Mouse (Mus musculus) v-Abl transformed pro-B cells (cell line): ENCODE data around the gene Cd40.

Source experiments
- in situ Hi-C, 2 experiments: fragments of 400-800 bp; cut with MboI; formaldehyde crosslinking; loops; one replicate each; pipeline ENCODE4 v1.15.1; 2025; ENCODE audit not compliant: unreplicated experiment in 2 of 2

Cd40 gene

DNA sequence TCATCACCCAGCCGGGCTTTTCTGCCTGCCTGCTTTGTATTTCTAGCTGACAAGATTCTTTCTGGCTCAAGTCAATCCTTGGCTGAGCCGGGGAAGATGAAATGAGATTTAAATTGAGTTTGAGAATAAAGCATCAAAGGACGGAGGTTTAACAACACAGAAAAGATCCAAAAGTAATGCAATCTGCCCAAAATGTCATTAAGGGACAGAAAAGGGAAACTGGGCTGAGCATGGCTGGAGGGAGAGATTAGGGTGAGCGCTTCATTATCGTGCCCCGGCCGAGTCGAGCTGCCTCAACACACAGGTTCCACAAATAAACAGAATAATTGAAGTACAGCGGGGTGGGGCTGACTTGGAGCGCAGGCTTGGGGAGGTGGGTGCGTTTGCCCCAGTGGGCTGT lies 3.9 kb upstream of the Cd40 start:
- in situ Hi-C loops, result loop anchor here in 1 of 2 experiments (25.0 kb wide), 1 partner anchor 1036 kb away; no protein-coding TSS in a partner anchor

DNA sequence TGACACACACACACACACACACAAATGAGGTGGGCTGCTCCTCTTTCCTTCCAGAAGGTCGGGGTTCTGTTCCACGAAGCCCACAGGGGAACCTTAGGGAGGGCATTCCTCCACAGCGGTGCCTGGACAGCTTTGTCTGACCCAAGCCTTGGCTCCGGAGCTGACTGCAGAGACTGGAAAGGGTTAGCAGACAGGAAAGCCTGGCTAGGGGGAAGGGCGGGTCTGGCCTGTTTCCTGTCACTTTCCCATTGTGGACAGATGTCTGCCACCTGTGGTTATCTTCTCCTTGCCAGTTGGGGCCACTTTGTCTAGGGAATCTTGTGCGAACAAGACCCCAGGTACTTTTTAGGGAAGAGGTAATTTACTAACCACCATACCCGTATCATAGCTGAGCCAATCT lies 478 bp downstream of the Cd40 start:
- in situ Hi-C loops, result loop anchor here in 1 of 2 experiments (25.0 kb wide), 1 partner anchor 1031 kb away; no protein-coding TSS in a partner anchor

DNA sequence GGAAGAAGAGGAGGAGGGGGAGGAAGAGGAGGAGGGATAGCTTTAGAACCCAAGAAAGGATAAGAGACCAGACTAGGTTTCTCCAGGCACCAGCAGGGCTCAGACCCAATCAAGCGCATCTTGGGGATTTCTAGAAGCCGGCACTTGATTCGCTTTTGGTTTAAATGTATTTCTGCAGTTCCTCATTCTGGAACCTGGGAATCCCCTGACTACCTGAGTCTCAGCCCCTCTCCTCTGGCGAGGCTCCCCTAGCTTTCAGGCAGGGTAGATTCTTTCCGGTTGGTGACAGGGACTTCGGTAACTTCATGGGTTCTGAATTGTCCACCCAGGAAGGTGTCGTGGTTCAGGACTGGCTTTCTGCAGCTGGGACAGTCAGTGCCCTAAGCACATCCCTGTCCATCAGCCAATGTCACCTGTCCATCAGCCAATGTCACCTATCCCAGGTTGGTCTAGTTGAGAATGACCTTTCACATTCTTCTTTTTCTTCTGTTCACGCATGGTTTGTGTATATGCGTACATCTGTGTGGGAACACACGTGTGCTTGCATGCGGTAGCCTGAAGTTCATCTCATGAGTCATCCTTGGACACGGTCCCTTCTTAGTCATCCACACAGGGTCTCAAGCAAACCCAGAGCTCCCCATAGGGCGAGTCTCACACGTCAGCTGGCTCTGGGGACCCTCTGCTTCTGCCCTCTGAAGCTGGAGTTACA lies 1.1 kb downstream of the Cd40 start:
- in situ Hi-C loops, result loop anchor here in 1 of 2 experiments (25.0 kb wide), 1 partner anchor 1031 kb away; no protein-coding TSS in a partner anchor

DNA sequence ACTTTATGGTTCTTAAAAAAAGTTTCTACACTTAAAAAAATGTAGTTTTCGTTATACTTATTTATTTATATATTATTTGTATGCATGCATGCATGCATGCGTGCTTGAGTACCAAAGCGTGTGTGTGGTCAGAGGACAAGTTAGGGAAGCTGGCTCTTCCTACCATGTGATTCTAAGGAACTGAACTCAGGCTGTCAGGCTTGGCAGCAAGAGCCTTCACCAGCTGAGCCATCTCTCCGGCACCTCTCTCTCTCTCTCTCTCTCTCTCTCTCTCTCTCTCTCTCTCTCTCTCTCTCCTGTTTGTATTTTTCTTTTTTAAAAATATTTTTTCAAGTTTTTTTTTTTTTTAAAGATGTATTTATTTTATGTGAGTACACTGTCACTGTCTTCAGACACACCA lies 4.5 kb downstream of the Cd40 start:
- in situ Hi-C loops, result loop anchor here in 1 of 2 experiments (25.0 kb wide), 1 partner anchor 1027 kb away; no protein-coding TSS in a partner anchor

DNA sequence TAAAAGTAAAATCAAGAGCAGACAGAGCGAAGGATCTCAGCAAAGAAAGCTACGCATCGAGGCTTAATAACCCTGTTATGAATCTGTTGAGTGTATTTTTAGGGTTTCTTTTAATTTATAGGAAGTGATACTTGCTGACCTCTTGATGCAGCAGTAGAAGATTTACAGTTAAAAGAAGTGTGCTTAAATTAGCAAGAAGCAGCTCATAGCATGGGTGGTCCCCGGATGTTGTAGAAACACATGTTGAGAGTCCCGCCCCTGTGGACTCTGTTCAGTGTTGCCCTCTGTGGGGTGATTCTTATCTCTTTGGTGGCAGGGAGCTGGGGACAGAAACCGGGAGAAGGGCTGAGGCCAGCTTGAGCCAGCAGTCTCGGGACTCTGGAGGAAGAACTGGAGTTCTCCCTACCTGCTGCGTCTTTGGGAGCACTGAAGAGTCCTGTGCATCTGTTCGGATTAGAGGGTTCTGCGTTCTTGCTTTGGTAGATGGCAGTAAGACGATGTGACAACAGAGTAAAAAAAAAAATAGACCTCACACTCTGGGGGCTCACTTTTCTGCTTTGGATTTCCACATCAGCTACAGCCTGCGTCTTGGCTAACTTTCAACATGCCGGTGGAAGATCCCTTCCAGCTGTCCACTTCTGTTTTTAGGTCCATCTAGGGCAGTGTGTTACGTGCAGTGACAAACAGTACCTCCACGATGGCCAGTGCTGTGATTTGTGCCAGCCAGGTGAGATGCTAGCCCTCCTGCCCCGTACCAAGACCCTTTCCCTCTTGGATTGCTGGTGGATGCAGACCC lies 6.4 kb downstream of the Cd40 start:
- in situ Hi-C loops, result loop anchor here in 1 of 2 experiments (25.0 kb wide), 1 partner anchor 1025 kb away; no protein-coding TSS in a partner anchor

DNA sequence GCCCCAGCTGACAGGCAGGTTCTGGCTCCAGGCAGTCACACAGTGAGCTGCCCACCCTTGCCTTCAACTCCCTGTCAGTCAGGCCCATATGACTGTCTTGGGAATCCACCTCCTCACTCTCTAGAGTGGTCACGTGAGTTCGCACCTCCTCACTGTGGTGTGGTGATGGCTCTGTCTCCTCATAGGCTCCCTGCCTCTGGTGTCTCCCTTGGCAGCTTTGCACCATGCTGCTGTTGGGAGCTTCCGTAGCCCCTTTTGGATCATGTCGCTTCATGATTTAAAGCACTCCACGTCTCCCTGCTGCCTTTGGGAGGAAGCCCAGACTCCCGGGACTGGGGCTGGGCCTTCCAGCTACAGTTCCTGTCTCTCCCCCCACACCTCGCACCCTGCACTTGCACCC lies 9.1 kb downstream of the Cd40 start:
- in situ Hi-C loops, result loop anchor here in 1 of 2 experiments (25.0 kb wide), 1 partner anchor 1023 kb away; no protein-coding TSS in a partner anchor

DNA sequence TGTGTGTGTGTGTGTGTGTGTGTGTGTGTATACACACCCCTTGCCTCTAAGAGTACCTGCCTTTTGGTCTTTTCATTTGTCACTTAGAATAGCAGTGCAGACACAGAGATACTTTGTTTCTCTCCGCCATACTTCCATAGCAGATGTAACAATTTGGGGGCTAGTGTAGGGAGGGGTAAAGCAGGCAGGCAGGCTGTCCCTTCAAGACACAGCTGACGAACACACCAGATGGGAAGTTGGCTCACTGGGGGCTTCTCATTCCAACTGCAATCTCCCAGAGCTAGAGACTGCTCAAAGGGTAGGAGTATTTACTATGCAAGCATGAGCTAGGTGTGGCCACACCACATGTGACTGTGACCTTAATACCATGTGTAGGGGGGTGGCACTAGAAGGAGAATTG lies 13.4 kb downstream of the Cd40 start:
- in situ Hi-C loops, result loop anchor here in 1 of 2 experiments (25.0 kb wide), 1 partner anchor 1018 kb away; no protein-coding TSS in a partner anchor

DNA sequence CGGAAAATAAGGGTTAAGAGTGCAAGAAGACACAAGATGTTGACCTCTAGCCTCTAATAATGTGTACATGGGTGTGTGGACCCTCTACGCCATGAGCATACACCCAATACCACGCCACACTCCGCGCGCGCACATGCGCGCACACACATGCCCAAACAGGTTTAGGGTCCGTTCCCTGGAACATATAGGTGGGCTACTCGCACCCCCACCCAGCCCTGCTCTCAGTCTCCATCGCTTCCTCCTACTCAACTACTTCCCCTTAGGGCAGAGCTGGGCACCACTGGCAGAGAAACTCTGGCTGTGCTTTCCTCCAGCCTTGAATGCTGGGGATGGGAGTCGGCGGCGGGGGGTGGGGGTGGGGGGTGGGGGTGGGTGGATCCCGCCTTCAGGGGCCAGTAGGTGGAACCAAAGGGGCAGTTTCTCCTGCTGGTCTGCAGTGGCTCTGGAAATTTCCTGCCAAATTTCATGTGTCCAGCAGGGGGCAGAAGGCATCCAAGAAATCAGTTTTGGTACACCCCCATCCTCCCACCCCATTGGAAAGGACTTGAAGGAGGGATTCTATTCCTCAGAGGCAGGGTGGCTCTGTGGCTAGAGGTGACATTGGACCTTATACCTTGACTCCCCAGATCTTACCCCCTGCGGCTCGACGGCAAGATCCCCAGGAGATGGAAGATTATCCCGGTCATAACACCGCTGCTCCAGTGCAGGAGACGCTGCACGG lies 14.8 kb downstream of the Cd40 start:
- in situ Hi-C loops, result loop anchor here (5.0 to 25.0 kb wide), 5 partner anchors 113 to 1017 kb away; no protein-coding TSS in a partner anchor

DNA sequence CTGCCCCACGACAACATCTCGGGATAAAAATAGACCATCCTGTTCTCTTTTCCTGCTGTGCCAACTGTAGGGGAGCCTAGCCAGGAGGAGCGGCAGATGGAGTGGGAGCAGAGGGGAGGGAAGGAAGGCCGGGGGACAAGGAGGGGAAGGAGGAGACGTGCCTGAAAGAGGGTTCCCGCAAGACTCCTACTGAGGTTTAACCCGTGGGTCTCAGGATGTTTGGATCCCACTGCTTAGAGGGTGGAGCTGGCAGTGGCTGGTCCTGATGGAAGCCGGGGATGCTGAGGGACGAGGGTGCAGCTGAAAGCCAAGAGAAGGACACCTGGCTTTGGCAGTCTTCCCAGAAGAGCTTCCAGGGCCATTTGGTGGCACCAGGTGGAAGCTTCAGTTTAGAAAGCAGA lies 18.0 kb downstream of the Cd40 start:
- in situ Hi-C loops, result loop anchor here (5.0 to 25.0 kb wide), 5 partner anchors 116 to 1014 kb away; no protein-coding TSS in a partner anchor

DNA sequence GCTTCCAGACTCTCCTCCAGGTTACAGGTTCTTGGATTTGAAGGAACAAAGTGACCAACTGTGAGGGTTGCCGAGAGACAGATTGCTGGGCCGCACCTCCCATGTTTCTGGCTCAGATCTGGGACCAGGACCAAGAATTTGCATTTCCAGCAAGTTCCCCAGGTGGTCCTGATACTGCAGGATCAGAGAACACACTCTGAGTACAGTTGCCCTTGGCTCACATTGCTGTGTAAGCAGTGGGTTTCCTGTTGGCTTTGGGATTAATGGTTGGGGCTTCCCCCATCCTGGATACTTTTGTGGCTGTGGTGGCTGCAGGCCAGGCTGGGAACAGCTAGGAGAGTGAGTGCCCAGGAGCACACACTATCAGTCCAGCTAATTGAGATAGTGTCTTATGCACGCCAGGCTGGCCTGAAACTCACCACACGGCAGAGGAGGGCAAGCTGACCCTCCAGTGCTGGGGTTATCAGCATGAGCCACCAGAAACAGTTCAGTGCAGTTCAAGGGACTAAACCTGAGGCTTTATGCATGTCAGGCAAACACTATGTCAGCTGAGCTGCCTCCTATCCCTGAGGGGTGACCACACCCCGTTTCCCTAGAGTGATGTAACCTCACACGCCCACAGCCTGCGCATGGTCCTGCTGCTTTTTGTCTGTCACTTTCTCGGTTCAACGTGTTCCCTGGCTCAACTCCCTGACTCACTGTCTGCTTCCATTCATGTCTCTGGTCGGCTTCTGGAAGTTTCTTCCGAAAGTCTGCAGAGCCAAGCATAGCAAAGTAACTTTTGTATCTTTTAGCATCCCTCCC lies 18.9 kb downstream of the Cd40 start:
- in situ Hi-C loops, result loop anchor here (5.0 to 25.0 kb wide), 5 partner anchors 117 to 1013 kb away; no protein-coding TSS in a partner anchor

DNA sequence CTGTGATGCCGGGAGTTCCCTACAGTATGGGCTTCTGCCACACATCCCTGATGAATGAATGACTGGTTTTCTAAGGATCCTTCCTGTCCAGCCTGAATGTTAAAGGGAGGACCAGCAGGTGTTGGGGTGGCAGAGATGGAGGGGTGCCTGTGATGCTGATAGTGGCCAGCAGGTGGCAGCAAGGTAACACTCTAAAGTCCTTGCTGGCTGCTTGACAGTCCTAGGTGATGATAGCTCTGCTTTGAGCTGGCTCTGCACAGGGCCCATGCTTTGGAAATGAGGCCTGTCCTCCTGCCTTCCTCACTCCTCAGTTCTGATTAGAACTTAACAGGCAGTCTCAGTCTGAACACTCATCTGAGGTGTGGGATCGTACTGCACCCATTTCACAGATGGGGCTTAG lies 19.5 kb downstream of the Cd40 start:
- in situ Hi-C loops, result loop anchor here (5.0 to 25.0 kb wide), 9 partner anchors 118 to 1012 kb away; no protein-coding TSS in a partner anchor

DNA sequence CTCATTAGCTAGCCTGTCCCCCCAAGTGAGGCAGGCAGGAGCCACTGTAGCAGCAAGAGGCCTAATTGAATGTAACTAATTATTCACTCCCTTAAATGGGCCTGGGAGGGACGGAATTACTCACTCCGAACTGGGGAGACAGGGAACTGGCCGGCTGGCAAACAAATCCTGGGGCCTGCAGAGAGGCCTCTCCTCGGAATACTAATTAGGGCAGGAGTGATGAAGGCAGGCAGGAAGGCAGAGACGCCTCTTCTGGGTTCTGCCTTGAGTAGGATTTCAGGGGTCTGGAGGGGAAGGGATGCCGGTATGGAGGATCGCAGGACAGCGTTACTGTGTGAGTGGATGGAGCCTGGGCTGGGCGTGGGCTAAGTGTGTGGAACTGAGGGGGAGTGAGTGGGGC lies 21.6 kb downstream of the Cd40 start:
- in situ Hi-C loops, result loop anchor here (5.0 to 10.0 kb wide), 5 partner anchors 195 to 408 kb away; no protein-coding TSS in a partner anchor

DNA sequence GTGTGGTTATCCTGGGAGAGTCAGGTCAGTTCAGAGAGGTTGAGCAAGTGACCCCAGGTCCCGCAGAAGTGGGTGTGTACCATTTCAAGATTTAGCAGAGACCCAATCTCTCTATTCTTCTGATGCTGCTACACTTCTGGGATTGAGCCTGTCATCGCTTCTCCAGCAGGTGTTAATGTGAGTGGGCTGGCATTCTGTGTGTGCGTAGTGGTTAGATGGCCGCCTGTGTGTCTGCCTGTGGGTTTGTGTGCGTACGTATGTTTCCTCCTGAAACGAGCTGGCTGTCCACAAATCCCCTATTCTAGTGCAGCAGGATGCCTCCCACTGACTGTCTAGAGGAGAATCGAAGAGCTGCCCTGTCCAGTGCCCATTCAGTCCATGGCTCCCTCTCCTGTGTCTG lies 22.6 kb downstream of the Cd40 start:
- in situ Hi-C loops, result loop anchor here (5.0 to 10.0 kb wide), 5 partner anchors 194 to 407 kb away; no protein-coding TSS in a partner anchor

DNA sequence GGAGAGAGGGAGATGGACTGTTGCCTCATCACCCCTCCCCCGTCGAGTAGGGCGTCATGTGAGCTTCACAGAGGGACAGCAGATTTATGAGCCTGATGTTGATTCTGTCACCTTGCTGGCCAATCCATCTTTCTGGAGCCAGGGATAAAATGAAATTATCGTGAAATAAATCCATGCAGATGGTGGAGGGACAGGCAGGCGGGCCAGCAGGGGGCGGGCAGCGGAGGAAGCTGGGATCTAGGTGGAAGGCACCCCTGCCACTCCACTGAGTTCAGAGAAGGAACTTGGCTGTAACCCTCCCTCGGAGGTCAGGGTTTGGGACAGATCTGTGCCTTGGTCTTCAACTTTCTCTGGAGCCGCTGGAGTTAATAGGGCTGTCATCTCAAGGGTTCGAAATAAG lies 23.2 kb downstream of the Cd40 start:
- in situ Hi-C loops, result loop anchor here (5.0 to 10.0 kb wide), 5 partner anchors 194 to 406 kb away; no protein-coding TSS in a partner anchor

DNA sequence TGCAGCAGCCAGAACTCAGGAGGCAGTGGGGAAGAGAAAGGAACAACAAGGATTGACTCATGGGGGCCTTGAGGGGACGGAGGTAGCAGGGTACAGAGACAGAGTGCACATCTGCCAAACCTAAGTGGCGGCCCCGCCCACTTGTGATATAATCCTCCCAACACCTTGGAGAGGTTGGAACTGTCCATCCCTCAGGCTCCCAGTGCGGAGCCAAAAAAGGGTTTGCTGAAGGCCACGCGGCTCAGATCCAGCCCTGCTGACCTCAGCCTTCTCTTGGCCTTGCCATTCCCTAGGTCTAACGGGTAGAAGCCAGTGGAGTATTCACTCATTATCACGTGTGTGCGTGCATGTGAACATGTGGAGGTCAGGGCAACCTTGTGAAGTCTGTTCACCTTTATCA lies 25.2 kb downstream of the Cd40 start:
- in situ Hi-C loops, result no loop called here

DNA sequence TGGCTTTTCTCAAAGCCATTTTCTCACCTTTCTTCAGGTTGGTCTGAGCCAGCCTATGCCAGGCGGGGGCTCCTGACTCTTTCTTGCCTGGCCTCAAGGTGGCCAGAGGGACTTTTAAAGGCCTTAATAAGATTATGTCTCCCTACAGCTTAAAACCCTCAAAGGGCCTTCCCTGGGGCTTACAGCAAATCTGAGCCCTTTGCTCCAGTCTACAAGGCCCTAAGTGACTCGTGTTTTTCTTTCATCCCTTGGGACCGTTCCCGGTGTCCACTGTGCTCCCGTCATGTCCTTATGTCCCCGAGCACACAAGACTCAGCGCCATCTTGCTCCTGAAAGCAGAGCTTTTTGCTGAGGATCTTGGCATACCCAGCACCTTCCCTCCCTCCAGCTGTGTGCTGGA lies 25.8 kb downstream of the Cd40 start:
- in situ Hi-C loops, result no loop called here

DNA sequence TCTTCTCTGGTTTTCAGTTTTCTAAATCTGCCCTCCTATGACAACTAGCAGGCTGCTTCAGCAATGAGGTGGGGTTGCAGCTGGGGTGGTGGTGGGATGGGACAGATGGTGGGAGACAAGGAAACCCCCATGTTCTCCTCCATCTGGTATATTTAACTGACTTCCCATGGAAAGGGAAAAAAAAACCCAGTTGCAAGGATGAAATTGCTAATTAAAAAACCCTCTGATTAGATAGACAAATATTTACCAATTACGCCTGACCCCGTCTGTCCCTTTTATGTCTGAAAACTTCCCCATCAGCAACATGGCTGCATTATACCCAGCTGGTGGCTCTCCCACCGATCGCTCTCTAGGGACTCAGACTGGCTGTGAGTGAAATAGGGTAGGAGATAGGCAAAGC lies 31.2 kb downstream of the Cd40 start:
- in situ Hi-C loops, result no loop called here

DNA sequence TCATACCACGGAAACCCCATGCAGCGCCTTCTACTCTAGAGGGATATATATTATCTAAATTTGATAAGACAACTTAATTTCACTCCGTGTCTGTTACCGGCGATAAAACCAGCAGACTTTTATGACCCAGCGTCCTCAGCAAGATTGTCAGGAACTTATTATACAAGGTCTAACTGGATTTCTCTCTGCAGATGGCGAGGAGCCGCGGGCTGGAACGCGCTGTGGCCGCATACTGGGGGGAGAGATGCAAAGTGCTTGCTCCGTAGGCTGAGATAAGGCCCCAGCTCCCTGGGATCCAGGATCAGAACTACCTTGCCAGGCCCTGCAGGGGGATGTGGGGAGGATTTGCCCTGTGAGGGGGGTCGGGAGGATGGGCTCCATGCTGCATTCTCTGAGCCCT lies 34.0 kb downstream of the Cd40 start:
- in situ Hi-C loops, result no loop called here

DNA sequence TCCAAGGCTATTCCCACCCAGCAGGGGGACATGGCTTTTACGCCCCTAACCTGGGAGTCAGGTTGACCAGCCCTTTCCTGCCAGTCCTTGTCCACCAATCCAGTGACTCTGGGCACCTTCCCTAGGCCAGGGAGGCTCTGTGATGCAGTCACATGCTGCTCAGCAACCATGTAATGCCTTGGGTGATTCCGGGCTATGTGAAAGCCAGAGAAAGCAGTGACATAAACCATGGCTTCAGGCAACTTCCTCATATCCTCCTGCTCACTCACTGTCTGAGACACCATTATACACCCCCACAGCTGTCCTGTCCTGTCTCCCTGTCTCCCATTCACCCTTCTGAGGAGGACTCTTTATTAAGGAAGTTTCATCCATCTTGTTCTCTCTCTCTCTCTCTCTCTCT lies 35.2 kb downstream of the Cd40 start, which contains the start of gene 1700025C18Rik:
TSS of gene 1700025C18Rik (minus strand) at position 101 of the 400 bp plus-strand sequence.
- in situ Hi-C loops, result no loop called here
